9 mouse cellular contexts compared by ENCODE assay signal in genomic region chr3:97309748-97310536, GRCm38 (mm10). TPM values are rescaled to one million over a fixed set of nuclear protein-coding genes. Genes with fewer than 3 reads are reported as not detected.
DNase-seq lines count a peak whose midpoint lies in the region; ATAC-seq lines count a peak whose summit lies in the region.
"Had no signal": no experiment of that assay in that cellular context is flagged by ENCODE, and none has a peak within 500 bp of the region (broad histone marks: within the 10 kb centered on the region; RNA-seq: fewer than 3 reads in every experiment).

No protein-coding gene starts in this region.

- H3K9ac ChIP-seq in heart, embryonic 14.5 days (ENCODE audit: low read length) = peak overlapping the region; percentile 52; the same call in 1 of the 2 replicates
- 0 out of 2 replicates have a peak overlapping the region, but pooled peaks have one; percentile 9 for H3K9ac ChIP-seq in embryonic facial prominence, embryonic 11.5 days (replicated peaks; ENCODE audit: low read length)
- H3K9ac ChIP-seq in hindbrain, embryonic 16.5 days (ENCODE audit: low read depth, low read length) = peak overlapping the region; percentile 4
- no peak overlapping the region for H3K9ac ChIP-seq in midbrain, embryonic 11.5 days (ENCODE audit: low read length)

- DNase-seq in heart, postnatal 14 days = no peak
- peak; percentile 11 for DNase-seq in embryonic facial prominence, embryonic 11.5 days (ENCODE audit: low spot score)
- no peak for DNase-seq in midbrain, embryonic 11.5 days (ENCODE audit: low spot score, missing footprints)
- no peak for DNase-seq in layer of hippocampus, postnatal 36 days
- DNase-seq in layer of hippocampus, postnatal 10 days (ENCODE audit: low spot score in 2 of 2) = no peak

- H3K9me3 ChIP-seq in heart, embryonic 14.5 days (ENCODE audit: control insufficient read depth, low read length) = no peaks in the 10 kb centered on the region
- H3K9me3 ChIP-seq in embryonic facial prominence, embryonic 11.5 days (replicated peaks; ENCODE audit: control insufficient read depth, low read length) = no peaks in the 10 kb centered on the region
- no peaks in the 10 kb centered on the region for H3K9me3 ChIP-seq in hindbrain, embryonic 16.5 days (ENCODE audit: control insufficient read depth, low read length)
- H3K9me3 ChIP-seq in midbrain, embryonic 11.5 days (ENCODE audit: control insufficient read depth, low read length) = peaks cover 5% of the 10 kb centered on the region; the same call in 1 of the 2 replicates

- peak overlapping the region in 1 of 2 experiments; percentile 17; a peak in 2 of 4 replicates for H3K4me3 ChIP-seq in heart, embryonic 14.5 days (ENCODE audit: control insufficient read depth in 1 of 2, insufficient read depth in 1 of 2, low read depth in 1 of 2, low read length in 2 of 2)
- 0 out of 2 replicates have a peak overlapping the region, but pooled peaks have one; percentile 6 for H3K4me3 ChIP-seq in embryonic facial prominence, embryonic 11.5 days (ENCODE audit: low read depth, low read length)
- H3K4me3 ChIP-seq in hindbrain, embryonic 16.5 days (ENCODE audit: low read length) = peak overlapping the region; percentile 27
- no peak overlapping the region for H3K4me3 ChIP-seq in midbrain, embryonic 11.5 days (ENCODE audit: low read depth, low read length)
- H3K4me3 ChIP-seq: megakaryocyte, embryonic 14.5 days had no signal

- H3K27ac ChIP-seq in heart, embryonic 14.5 days (replicated peaks in 1 of 2; ENCODE audit: control insufficient read depth in 1 of 2, insufficient read depth in 1 of 2, low read depth in 2 of 2, low read length in 2 of 2) = no peak overlapping the region
- H3K27ac ChIP-seq in embryonic facial prominence, embryonic 11.5 days (replicated peaks; ENCODE audit: low read depth, low read length) = no peak overlapping the region
- H3K27ac ChIP-seq in hindbrain, embryonic 16.5 days (ENCODE audit: low read depth, low read length) = no peak overlapping the region
- H3K27ac ChIP-seq in midbrain, embryonic 11.5 days (ENCODE audit: low read depth, low read length) = no peak overlapping the region

- WGBS in heart, embryonic 14.5 days = 5% methylated on average over 15 of the region's 16 CpGs
- 4% methylated on average over 15 of the region's 16 CpGs for WGBS in embryonic facial prominence, embryonic 11.5 days
- WGBS in hindbrain, embryonic 16.5 days = 9% methylated on average over 16 of the region's 16 CpGs
- WGBS in midbrain, embryonic 11.5 days = 5% methylated on average over 16 of the region's 16 CpGs

- no peak for ATAC-seq in heart, embryonic 14.5 days (ENCODE audit: insufficient number of reproducible peaks, insufficient read depth, low FRiP score, low read depth)
- no peak for ATAC-seq in embryonic facial prominence, embryonic 11.5 days (replicated peaks; ENCODE audit: insufficient number of reproducible peaks, low FRiP score, low TSS enrichment, low read depth)
- ATAC-seq in hindbrain, embryonic 16.5 days = no peak
- ATAC-seq in midbrain, embryonic 11.5 days (ENCODE audit: low FRiP score) = no peak
- no peak for ATAC-seq in megakaryocyte-erythroid progenitor cell, adult 5-6 weeks (replicated peaks; ENCODE audit: low FRiP score, low TSS enrichment, poor library complexity, severe bottlenecking)

- peaks cover 8 to 9% of the 10 kb centered on the region in 2 experiments; a peak in 2 of 4 replicates for H3K4me1 ChIP-seq in heart, embryonic 14.5 days (ENCODE audit: control insufficient read depth in 2 of 2, insufficient read depth in 2 of 2, low read length in 2 of 2)
- no peaks in the 10 kb centered on the region for H3K4me1 ChIP-seq in embryonic facial prominence, embryonic 11.5 days (ENCODE audit: control insufficient read depth, insufficient read depth, low read length)
- peaks cover 15% of the 10 kb centered on the region for H3K4me1 ChIP-seq in hindbrain, embryonic 16.5 days (ENCODE audit: control insufficient read depth, insufficient read depth, low read depth, low read length)
- H3K4me1 ChIP-seq in midbrain, embryonic 11.5 days (ENCODE audit: control insufficient read depth, insufficient read depth, low read length) = peaks cover 4% of the 10 kb centered on the region; the same call in 1 of the 2 replicates
- H3K4me1 ChIP-seq: megakaryocyte, embryonic 14.5 days had no signal

- H3K36me3 ChIP-seq in heart, embryonic 14.5 days (ENCODE audit: control insufficient read depth, insufficient read depth, low read length) = no peaks in the 10 kb centered on the region
- no peaks in the 10 kb centered on the region for H3K36me3 ChIP-seq in embryonic facial prominence, embryonic 11.5 days (replicated peaks; ENCODE audit: control insufficient read depth, insufficient read depth, low read depth, low read length)
- no peaks in the 10 kb centered on the region for H3K36me3 ChIP-seq in hindbrain, embryonic 16.5 days (ENCODE audit: control insufficient read depth, insufficient read depth, low read length)
- H3K36me3 ChIP-seq in midbrain, embryonic 11.5 days (ENCODE audit: control insufficient read depth, insufficient read depth, low read length) = no peaks in the 10 kb centered on the region

- H3K4me2 ChIP-seq in heart, embryonic 14.5 days (ENCODE audit: low read length) = peak overlapping the region; percentile 62
- peak overlapping the region; percentile 26; the same call in 1 of the 2 replicates for H3K4me2 ChIP-seq in embryonic facial prominence, embryonic 11.5 days (ENCODE audit: low read depth, low read length)
- H3K4me2 ChIP-seq in hindbrain, embryonic 16.5 days (ENCODE audit: low read length) = peak overlapping the region; percentile 50
- H3K4me2 ChIP-seq in midbrain, embryonic 11.5 days = peak overlapping the region; percentile 1; the same call in 1 of the 2 replicates

- intact Hi-C loops in heart, postnatal 14 days (cut with DNase I) = no loop called here

- no peaks in the 10 kb centered on the region for H3K27me3 ChIP-seq in heart, embryonic 14.5 days (ENCODE audit: control insufficient read depth, insufficient read depth, low read length)
- H3K27me3 ChIP-seq in embryonic facial prominence, embryonic 11.5 days (ENCODE audit: control insufficient read depth, insufficient read depth, low read length) = no peaks in the 10 kb centered on the region
- no peaks in the 10 kb centered on the region for H3K27me3 ChIP-seq in hindbrain, embryonic 16.5 days (replicated peaks; ENCODE audit: control insufficient read depth, insufficient read depth, low read length)
- no peaks in the 10 kb centered on the region for H3K27me3 ChIP-seq in midbrain, embryonic 11.5 days (ENCODE audit: control insufficient read depth, insufficient read depth, low read length)

RNA-seq across cellular contexts. Expression of gene Bcl9, which starts 12.2 kb away (rescaled TPM):
- polyA plus RNA-seq in heart, embryonic 14.5 days (2014; fragmentation: Nextera tagmentation; extraction: Ambion mirVana) = 30.5 and 32.1 TPM in 2 replicates
- 10 to 100 TPM; 24.6 to 27.2 TPM for total RNA-seq in heart, postnatal 14 days (2021)
- polyA plus RNA-seq in embryonic facial prominence, embryonic 11.5 days (2014; fragmentation: Nextera tagmentation; extraction: Ambion mirVana) = 68.1 and 74.0 TPM in 2 replicates
- 57.4 and 68.0 TPM in 2 replicates for polyA plus RNA-seq in hindbrain, embryonic 16.5 days (2015; fragmentation: Nextera tagmentation; extraction: Ambion mirVana)
- polyA plus RNA-seq in midbrain, embryonic 11.5 days (2014; fragmentation: Nextera tagmentation; extraction: Ambion mirVana) = 59.8 and 60.3 TPM in 2 replicates
- 5.4 and 13.9 TPM in 2 replicates for total RNA-seq in megakaryocyte-erythroid progenitor cell, adult 5-6 weeks (2014; fragmentation: Nextera tagmentation)
- total RNA-seq in megakaryocyte-erythroid progenitor cell, adult 5-6 weeks (2017) = 0.66 and 1.5 TPM in 2 replicates
- total RNA-seq in layer of hippocampus, postnatal 36 days (2021) = 10 to 100 TPM; 59.1 to 63.3 TPM
- 10 to 100 TPM; 70.9 to 73.6 TPM for total RNA-seq in layer of hippocampus, postnatal 10 days (2021)

Comparison
In these comparisons a context has a peak if more than half of its experiments do, and no peak if none do; other contexts are left out.
1. H3K4me2 ChIP-seq: peak in every context shown above with its lines; median percentile 62 in heart, embryonic 14.5 days; 50 in hindbrain, embryonic 16.5 days; 26 in embryonic facial prominence, embryonic 11.5 days; 1 in midbrain, embryonic 11.5 days.